Mouse (Mus musculus): ENCODE data around the gene Cutc.

Cutc gene

DNA sequence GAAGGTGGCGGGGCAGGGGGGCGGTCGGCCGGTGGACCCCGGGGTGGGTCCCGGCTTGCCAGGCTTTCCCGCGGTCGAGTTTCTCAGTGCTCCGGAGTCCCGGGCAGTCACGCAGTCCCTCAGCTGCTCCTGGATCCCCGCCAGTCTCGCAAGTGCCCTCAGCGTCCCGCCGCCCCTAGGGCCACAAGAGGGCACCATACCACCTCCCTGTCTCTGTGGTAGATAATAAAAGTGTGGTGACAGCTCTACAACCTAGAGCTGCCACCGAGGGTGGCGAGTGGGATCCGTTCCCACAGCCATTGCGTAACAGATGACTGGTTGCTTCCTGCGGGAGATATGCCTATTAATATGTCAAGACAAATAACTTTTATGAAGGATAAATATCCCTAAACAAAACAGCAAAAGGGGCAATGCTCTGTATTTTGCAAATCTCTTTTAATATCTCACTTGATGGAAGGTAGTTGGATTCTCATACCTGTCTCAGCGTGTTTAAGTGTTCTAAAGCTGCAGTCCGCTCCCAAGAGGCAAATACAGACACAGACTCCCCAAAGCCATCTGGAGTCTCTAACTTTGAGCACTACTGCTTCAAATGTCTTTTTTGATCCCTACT is 535 bp downstream of the Cutc start:
- peak; percentile 86 to 92 for DNase-seq (ENCODE audit: low spot score in 2 of 2)

DNA sequence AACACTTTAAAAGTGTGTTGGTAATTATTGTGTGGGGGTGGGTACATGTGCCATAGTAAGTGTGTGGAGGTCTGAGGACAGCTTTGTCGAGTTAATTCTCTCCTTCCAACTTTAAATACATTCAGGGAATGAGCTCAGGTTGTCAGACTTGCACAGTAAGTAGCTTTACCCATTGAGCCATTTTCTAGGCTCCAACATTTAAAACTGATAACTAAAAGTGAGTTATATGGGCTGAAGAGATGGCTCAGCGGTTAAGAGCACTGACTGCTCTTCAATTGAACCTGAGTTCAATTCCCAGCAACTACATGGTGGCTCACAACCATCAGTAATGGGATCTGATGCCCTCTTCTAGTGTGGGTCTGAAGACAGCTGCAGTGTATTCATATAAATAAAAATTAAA is 1.4 kb downstream of the Cutc start:
- DNase-seq (ENCODE audit: low spot score in 2 of 2), result no peak

DNA sequence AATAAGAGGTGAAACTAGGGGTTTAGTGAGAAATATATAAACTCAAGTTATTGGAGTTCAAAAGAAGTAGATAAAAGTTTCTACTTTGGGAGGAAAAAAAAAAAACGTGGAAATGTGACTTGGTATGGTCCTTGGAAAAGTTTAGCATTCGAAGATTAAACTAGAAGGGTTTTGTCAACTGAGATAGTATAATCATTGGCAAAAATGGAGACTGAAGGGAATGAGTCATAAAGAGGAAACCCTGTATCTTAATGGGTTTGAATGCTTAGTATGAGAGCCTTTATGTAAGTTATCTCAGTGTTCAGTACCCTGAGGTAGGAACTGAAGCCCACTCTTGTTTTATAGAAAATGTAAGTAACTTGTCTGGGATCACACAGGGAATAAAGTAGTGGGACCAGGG is 2.1 kb downstream of the Cutc start:
- DNase-seq (ENCODE audit: low spot score in 2 of 2), result no peak

DNA sequence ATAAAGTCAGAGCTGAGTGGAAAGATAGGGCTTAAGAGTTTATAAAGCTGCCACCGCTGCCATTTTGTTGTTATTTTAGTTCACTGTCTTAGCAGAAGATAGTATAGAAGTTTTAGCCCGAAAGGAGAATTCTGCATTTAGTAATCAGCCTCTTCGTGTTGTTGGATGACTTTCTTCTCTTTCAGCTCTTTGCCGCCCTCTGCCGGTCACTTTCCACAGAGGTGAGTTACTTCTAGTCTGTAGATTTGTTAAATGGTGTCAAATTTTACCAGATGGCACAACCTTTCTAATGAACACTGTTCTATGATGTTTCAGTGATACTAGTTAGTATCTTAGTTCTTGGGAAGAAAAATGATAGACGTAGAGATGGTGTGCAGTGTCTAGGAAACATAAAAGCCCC is 7.7 kb downstream of the Cutc start:
- peak; percentile 68 to 91 for DNase-seq (ENCODE audit: low spot score in 2 of 2)

DNA sequence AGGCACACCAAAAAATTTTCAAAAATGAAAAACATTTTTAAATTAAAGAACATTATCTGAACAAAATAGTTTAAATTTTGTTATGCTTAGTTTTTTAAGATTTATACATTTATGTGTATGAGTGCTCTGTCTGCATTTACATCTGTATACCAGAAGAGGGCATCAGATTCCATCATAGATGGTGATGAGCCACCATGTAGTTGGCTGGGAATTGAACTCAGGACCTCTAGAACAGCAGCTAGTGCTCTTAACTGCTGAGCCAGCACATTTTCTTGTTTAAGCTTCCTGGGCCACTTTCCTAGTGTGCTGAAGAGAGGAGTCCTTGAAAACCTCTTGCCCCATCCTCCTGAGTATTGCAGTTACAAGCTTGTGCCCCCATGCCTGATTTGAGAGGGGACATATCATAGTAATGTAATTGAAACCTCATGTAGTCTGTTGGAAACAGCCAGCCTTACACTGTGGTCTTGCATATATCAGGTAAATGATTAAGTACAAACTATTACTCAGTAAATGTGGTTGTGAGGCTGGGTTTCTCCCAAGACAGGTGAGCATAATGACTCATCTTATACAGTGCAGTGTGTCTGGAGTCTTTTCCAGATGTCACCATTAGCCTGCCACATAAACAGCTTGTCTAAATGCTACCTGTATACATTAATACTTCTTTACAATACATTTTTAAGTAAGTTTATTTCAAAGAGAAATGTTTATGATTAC is 8.9 kb downstream of the Cutc start:
- DNase-seq (ENCODE audit: low spot score in 2 of 2), result no peak

DNA sequence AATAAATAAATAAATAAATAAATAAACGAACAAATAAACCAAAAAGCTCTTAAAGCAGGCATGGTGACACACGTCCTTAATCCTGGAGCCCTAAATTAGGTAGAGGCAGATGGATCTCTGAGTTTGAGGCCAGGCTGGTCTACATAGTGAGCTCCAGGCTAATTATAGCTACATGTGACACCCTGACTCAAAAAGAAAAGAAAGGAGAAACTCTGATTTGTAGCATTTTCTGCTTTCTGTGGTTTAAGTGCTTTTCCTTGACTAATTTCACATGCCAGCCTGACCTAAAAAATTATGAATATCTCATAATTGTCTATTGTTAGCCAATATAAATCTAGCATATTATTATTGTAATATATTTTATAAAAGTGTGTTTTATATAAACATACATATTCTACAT is 9.6 kb downstream of the Cutc start:
- DNase-seq (ENCODE audit: low spot score in 2 of 2), result no peak

DNA sequence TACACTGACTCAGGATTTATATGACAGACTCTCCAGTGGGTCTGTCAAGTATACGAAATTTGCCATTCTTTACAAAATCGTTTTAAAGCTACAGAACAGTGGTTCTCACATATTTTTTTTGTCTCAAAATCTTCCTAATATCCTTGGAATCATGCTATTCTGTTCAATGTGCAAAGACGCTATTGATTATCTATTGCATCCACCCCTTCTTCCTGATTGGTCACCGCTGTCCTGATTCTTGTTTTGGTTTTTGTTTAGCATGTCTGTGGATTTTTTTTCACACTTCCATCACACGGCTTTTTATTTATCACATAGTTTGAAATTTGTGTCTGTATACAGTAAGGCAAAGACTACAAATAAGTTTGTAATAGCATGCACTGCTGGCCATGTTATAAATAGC is 13.7 kb downstream of the Cutc start:
- DNase-seq (ENCODE audit: low spot score in 2 of 2), result no peak

DNA sequence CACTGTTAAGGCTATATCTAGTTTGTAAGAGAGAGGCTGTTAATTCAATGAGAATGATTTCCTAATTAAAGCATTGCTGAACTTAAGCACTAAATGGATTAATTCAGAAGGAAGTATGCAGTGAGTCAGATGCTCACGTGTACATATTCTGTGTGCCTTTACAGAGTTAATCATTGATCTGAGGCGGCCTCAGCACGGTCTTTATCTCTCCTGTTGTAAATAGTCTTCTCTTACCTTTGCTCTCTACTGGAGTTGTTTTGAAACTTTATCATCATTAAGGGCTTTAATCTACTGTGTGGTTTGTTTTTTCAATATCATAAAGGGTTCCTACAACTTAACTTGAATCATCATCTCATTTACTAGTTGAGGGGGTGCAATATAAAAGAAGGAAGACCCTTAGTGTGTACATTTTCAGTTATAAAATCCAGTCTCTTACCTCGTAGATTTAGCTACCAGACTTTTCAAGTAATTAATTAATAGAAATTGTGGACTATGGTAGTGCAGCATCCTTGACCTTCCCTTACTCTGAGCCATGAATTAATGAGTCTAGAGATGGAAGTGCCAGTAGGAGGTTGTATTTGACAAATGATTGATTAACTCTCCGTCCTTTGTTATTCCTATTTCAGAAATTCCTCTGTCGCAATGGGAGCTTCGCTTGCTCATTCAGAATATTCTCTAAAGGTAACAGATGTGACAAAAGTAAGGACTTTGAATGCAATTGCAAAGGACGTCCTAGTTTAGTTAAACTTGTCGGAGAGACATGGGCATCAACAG is 14.9 kb downstream of the Cutc start:
- no peak for DNase-seq (ENCODE audit: low spot score in 2 of 2)

DNA sequence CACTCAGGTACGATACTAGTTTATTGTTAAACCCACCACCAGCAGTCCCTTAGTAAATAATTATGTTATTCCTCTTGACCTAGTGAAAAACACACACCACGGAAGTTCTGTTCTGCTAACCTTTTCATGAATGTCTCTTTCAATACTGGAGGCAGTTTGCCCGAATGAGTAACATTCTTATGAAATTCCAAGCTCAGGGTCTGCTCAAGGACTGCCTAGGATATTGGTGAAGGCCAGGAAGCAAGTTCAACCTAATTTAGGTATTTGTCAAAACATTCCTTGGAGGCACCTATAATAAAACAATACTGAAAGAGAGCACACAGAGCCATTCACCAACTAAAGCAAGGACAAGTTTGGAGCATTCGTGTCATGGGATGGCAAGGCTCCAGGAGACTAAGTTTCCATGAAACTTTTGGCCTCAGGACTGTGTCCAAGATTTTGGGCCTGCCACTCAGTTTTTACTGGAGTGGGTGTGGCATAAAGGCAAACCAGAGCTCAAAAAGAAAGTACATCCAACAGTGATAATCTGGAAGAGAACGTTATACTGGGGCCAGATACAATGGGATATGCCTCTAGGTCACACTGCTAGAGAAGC is 16.7 kb downstream of the Cutc start:
- no peak for DNase-seq (ENCODE audit: low spot score in 2 of 2)

DNA sequence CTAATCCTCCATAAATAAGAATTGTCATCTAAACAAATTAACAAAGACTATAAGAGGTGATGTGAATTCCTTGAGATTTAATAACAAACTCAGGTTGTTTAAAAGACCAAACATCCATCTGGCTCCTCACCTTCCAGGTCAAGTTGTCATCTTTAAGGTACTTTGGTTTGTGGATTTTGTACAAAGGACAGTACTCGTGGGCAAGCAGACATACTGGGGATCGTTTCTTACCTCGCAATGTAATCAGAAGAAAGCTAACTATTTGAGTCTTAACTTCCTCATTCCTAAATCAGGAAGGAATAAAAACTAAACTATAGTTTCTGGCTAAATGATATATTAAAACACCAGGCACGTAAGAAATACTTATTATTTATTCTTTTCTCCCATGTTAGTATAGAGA is 17.8 kb downstream of the Cutc start:
- DNase-seq (ENCODE audit: low spot score in 2 of 2), result no peak

DNA sequence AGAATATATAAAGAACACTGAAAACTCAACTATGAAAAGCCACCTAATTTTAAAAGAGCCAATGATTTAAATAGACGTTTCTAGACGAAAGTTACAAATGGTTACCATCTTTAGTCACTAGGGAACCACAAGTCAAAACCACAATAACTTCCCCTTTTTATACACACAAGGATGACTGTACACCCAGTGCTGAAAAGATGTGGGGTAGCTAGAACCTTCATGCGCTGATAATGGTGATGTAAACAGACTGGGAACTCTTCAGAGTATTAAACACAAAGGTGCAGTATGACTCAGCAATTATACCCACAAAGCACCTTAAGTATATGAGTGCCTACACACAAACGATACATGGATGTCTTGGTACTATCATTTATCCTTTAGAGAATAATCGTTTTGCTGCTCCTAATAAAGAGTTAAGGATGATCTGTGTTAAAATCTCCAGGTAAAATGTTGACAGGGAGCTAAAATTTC is 18.7 kb downstream of the Cutc start:
- DNase-seq (ENCODE audit: low spot score in 2 of 2), result no peak

DNA sequence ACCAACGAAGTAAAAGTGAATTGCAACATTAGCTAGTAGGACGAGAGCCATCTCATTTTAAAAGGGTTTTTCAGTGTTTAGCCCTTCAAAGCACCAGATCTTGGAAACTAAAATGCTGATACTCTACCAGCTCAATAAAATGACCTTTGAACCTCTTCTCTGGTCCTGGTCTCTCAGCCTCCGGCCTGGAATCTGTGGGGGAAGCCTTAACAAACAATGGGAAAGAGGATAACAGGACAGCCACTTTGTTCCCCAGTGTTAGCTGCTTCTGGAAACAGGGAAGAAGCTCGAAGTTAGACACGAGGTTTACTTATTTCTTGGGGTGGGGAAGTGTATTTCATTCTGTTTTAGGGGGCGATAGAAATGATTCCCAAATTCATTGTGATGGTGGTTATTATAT is 19.5 kb downstream of the Cutc start:
- DNase-seq (ENCODE audit: low spot score in 2 of 2), result no peak

DNA sequence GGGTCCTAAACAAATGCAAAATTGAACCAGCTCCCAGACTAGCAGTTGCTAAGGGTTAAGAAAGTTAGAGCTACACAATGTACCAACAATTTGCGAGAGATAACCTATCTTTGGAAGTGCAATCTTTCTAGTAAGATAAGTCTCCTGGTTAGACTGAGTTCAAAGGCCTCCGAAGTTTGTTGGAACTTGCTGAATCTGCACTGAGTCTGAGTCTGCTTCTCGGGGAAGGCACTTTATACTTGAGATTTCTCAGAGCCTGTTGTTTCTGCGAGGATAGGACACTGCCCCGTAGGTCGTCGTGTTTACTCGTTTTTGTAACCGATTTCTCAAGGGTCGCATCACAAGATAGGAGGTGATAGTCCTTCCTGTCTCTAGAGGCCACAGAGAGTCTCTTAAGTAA is 22.6 kb downstream of the Cutc start:
- no peak for DNase-seq (ENCODE audit: low spot score in 2 of 2)

DNA sequence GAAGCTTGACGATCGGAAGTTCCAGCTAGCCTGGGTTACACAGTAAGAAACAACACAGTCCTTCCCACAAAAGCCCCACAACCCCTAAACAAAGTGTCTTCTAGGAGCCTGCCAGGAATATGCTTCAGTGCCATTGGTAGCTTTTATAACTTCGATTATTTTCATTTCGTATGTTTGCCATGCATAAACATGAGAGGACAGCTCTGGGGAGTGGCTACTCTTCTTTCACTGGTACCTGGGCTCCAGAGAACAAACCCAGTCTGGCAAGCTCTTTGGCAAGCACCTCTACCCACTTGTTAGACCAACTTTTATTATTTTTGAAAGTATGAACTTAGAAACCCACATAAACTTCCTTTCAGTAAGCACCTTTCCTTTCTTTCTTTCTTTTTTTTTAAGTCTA is 23.8 kb downstream of the Cutc start:
- DNase-seq (ENCODE audit: low spot score in 2 of 2), result no peak

DNA sequence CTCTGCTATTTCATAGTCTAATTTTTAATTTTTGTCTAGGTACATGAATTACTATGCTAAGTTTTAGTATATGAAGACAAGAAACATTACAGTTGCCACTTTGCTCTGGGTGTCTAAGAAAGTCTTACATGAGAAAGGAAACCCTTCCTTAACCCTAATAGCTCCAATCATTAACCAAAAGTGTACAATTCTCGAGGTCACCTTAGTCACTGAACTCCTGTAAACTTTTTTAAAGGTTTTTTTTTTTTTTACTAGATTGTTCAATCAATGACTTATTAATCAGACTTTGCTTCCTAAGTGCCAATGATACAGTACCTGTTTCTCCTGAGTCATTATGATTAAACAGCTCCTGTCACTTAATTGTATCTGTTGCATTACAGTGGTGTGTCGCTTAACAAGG is 24.5 kb downstream of the Cutc start:
- no peak for DNase-seq (ENCODE audit: low spot score in 2 of 2)

DNA sequence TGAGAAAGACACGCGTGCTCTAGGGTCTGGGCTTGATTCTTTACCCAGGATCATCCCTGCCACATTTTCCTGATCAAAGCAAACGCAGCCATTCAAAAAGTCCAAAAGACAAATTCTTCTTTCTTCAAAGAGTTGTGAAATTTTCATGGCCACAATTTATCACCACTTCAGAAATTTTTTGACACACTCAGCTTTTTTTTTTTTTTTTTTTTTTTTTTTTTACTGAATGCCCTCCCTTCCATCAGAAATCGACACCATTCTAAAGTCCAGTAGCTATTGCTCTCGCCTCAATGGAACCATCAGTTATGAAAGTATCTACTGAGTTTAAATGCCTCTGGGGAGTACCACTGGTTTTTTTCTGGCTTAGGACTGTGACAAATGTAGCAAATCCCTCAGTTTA is 27.6 kb downstream of the Cutc start:
- no peak for DNase-seq (ENCODE audit: low spot score in 2 of 2)

DNA sequence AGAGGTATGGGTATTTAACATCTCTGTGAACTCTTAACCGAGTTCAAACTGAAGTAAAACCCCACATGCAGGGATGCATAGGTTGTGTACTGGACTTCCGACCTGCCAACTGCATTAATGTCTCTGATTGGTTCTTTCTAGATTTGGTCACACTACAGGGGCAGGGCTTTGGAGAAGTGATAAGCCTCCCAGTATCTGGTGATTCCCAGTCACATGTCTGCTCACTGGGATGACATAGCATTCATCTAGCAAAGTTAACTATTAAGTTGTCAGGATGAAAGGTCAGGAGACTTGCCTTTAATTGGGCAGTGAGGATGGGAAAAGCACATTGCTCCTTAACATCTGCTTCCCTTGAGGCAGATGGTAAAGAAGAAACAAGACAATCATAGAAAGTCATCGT is 29.2 kb downstream of the Cutc start, which contains the start of gene Abcc2:
Abcc2 (plus strand) TSS at position 213 of the 400 bp plus-strand sequence.
- no peak for DNase-seq (ENCODE audit: low spot score in 2 of 2)

DNA sequence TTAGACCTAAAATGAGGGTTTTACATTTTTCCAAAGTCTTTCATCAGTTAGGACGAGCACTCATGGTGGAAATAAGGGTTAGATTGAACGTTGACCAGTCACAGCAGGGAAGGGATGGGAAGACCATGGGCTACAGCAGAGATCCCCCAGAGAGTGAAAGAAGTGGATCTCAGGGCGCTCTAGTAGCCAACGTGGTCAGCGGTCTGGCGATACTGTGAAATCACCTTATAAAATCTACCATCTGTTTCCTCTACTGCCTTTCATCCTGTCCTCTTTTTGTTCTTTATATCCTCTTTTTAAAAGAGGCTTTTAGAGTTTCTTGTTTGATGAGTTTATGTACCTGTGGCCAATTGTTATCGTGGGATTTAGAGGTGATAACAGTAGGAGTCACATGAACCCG is 32.0 kb downstream of the Cutc start:
- DNase-seq (ENCODE audit: low spot score in 2 of 2), result no peak

DNA sequence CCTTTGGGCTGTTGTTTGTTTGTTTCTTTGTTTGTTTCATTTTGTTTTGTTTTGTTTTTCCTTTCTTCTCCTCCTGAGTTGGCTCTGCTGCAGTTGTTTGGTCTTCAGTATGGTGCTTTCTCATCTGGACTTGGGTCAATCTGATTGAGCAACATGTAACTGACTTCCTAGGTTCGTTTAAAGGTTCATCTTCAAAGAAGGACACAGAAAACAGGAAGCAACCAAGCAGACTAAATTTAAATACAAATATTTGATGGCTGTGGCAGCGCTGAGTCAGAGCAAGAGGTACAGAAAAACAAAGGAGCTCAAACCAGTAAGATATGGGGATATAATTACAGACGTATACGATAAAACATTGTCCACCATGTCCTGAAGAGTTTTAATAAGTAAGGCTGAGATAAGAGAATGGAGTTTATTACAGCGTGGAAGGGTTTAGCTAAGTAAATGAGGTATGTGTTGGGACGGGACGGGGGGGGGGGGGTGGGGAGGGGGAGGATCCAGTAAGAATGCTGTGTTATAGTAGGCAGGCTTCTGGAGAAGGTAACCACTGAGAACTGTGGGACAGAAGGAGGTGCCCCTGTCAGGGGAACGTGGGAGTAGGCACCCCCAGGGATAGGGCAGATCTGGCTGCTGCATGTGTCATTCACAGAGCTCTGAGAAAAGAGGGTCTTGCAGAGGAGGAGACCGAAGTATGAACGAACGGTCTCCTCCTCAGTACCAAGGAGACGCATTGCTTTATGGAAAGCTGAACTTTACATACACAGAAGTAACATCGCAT is 33.6 kb downstream of the Cutc start:
- no peak for DNase-seq (ENCODE audit: low spot score in 2 of 2)

DNA sequence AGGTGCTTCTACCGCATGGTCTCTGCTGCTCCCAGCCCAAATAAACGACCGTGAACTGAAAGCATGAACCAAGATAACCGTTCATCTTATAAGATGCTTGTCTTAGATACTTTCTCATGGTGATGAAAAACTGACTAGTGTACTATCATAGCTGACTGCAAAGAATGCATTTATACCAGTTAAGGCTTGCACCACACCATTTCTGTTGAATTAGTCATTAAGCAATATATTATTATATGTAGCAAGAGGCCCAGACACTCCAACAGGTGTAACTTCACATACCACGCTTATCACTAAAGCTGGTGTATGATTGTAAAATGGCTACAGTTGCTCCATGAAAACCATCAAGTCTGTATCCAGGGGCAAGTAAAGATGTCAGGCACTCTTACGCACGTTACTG is 37.0 kb downstream of the Cutc start:
- DNase-seq (ENCODE audit: low spot score in 2 of 2), result no peak

DNA sequence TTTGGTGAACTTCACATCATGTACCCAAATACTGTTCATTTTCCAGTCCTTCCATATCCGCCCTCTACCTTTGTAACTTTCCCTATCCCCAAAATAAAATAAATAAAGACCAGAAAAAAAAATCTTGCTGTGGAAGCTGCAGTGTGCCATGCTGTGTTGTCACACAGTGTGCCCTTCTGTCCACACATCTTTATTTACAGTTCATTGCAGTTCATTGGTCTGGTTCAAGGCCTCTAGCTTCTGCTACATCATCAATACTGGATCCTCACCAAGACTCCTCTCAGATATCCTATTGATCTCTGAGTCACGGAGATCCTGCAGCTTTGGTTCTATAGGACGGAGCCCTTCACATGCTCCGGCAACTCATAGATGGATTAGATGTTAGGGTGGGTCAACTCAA is 39.7 kb downstream of the Cutc start:
- DNase-seq (ENCODE audit: low spot score in 2 of 2), result no peak

DNA sequence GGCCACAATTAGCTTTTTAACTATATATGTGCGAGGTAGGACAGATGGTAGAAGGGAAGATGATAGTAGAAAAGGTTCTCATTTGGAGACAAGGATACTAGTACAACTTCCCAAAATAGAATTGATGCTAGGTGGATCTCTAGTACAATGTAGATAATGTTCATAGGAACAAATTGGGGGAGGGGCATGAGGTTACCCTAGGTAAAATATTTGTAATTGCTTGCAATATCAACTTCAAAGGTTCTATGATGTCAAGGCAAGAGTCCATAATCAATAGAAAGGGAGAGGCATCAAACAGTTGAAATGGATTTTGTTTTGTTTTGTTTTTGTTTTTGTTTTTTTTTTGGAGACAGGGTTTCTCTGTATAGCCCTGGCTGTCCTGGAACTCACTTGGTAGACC is 41.2 kb downstream of the Cutc start:
- DNase-seq (ENCODE audit: low spot score in 2 of 2), result no peak

Data from spleen, postnatal 10 days (tissue).